Mouse (Mus musculus) kidney, postnatal 10 days (tissue): ENCODE results near the gene Ercc2.

Experiments used
- DNase-seq: peaks from one replicate; pipeline ENCODE4 v3.0.0; 2021; ENCODE audit warnings: mixed read lengths

Ercc2 gene

DNA sequence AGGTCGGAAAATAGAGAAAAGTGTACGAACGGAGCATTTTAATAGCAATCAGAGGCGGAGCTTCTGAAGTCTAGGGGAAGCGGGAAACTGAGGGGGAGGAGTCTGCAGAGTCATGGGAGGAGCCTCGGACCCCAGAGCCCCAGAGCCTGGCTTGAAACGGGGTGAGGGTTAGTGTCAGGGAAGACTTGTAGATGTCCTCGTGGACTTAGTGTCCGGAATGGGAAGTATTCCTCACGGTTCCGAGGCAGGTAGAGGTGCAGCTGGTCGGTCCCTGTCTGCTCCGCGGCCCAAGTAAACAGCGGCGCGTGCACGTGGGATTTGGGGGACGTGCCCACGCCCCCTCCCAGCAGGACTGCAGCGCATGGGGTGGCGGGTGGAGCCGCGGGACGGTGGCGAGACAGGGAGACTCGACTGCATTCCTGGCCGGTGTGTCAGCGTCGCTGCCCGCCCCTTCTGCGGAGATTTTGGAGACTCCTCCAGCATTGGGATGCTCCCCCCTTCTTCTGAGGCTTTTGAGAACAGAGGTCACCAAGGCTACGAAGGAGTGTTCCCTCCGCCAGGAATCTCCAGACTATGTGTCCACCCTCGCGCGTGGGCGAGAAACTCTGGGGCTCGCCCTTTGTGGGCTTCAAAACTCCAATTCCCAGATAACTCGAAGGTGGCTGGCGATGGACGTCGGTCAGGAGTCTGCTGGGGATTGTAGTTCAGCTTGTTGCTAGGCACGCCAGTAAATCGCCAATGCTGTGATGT is 21.7 kb upstream of the Ercc2 start:
- DNase-seq, result peak; percentile 81

DNA sequence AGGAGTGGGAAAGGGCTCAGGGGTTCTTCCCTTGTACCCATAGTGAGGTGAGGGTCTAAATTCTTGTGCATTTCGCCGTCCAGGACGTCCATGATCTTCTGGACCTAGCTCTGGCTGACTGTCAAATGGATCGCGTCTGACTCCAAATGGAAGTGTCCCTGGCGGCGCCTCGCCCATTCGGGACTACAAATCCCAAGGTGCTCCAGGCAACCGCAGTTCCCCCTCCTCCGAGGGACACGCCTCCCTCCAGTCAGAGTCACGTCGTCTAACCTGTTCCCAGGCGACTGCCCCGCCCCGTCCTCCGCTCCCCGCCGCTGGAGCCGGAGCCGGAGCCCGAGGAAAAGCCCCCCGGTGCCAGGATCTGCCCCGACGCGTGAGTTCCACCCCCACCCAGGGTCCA is 20.9 kb upstream of the Ercc2 start:
- peak; percentile 95 for DNase-seq

DNA sequence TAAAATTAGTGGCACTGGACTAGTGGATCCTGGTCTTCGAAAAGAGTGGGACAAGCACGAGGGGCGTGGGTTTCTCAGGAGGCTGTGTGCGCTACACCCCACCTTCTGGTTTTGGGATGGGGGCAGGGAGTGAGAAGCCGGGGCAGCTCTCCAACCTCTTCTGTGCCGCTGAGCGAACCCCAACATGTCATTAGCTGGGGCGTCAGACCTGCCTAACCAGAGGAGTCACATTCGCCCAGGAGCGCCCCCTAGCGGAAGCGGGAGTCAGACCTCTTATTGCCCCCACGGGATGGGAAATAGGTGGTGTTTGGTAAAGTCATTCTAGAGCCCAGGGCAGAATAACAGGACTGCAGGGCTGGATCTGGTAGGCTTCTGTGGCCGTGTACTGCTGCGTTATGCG is 20.1 kb upstream of the Ercc2 start:
- DNase-seq, result peak; percentile 84

DNA sequence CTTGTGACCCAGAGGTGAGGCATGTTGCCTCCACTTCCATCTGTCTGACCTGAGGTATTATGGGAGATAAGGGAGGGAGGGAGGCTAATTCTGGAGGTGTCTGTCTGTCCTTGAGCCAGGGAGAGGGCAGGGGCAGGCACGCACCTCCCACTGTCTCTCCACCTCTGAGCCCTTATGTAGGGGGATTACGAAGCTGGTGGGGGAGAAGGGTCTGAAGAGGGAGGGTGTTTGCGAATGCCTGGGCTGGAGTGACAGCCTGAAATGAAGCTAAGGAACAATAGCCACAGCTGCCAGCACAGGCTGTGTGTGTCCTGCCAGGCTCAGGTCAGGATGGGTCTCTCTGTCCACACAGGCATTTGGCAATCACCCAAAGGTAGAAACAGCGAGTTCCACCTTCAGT is 19.5 kb upstream of the Ercc2 start:
- no peak for DNase-seq

DNA sequence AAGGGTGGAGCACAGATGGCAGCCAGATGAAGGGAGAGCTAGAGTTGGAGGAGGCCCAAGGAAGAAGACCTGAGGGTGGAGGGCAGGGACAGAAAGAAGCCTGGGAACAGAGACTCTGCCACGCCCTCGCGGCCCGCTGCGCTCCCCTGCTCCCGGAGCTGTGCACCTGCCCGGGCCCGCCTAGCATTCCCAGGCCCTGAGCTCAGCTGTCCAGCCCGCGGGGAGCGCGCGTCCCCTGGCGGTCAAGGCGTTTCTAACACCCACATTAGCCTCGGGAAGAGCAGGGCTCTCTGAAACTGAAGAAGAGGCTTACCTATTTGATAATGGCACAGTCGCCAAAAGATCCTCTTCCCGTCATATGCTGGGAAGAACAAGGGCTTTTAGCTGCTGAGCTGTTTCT is 17.9 kb upstream of the Ercc2 start:
- DNase-seq, result peak; percentile 88

GRCm38 (mm10) chr7:19365376-19365775 is 16.4 kb upstream of the Ercc2 start:
- DNase-seq, result no peak

DNA sequence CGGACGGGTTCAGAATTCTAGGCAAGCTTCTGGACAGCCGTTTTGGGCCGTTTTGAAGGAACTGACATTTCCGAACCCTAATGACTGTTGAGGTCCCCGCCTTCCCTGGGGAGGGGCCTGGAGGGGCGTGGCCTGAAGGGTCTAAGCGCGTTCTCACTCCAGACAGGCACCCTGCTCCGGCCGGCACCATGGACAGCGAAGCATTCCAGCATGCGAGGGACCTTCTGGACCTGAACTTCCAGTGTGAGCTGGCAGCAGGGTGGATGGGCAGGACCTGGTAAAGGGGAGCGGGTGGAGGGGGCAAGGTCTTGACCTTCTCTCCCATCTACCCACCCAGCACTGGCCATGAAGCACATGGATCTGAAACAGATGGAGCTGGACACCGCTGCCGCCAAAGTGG is 13.4 kb upstream of the Ercc2 start:
- peak; percentile 88 for DNase-seq

DNA sequence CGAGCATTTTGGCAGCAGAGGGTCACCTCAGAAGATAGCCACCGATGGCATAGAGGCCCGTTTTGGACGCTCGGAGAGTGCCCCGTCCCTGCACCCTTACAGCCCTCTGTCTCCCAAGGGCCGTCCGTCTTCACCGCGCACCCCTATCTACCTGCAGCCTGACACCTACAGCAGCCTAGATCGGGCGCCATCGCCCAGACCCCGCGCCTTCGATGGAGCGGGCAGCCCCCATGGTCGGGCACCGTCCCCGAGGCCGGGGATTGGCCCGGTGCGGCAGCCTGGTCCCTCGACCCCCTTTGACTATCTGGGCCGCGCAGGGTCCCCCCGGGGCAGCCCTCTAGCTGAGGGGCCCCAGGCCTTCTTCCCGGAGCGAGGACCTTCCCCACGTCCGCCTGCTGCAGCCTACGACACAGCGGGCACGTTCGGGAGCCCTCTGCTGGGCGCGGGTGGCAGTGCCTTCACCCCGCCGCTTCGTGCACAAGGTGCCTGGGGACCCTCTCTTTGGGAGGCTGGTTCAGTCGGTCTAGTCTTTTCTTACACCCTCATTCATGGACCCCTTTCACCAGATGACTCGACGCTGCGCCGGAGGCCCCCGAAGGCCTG is 11.9 kb upstream of the Ercc2 start:
- DNase-seq, result peak; percentile 78

GRCm38 (mm10) chr7:19373367-19373766 is 8.4 kb upstream of the Ercc2 start:
- DNase-seq, result no peak

DNA sequence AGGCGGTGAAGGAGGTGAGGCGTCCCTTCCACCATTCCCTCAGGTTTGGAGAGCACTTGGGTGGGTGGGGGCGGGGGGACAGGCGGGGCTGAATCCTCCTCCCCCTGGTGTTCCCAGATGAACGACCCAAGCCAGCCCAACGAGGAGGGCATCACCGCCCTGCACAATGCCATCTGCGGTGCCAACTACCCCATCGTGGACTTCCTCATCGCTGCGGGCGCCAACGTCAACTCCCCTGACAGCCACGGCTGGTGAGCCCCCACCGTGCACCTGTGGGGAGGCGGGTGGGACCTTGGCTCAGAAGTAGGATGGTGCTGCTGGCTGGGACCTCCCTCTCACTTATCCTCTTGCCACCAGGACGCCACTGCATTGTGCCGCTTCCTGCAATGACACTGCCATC is 6.4 kb upstream of the Ercc2 start:
- no peak for DNase-seq

DNA sequence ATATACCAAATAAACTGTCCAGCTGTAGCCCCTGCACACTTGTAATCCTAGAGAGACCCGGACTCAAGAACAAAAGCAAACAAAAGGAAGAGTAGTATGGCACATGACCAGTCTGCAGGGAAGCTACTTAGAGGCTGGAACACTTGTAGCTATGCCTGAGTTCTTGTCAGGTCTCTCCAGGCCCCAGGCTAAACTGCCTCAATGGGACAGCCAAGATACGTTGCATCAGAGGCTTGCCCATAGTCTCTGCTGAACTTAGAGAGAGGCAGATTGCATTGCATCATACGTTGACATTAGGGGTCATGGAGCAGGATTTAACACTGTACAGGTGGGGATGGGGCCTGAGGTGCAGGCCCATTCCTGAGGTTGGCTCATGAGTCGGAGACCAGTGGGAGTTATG is 5.8 kb upstream of the Ercc2 start:
- DNase-seq, result no peak

DNA sequence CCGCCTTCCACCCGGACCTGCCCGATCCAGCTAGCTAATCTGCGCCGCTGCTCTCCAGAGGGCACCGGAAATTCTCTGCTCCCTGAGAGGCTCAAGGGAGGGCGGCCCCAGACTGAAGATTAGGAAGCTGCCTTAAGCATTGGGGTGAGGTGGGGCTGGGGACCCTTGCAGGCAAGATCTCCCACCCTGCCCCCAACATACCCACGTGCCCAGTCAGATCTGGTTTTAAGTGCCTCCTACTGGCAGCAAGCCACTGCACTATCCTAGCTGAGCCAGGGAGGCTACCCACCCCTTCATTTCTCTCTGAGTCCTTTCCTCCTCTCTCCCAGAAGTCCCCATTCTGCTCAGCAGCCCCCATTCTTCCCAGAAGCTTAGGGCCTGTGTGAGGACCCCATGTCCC is 3.8 kb upstream of the Ercc2 start:
- DNase-seq, result no peak

DNA sequence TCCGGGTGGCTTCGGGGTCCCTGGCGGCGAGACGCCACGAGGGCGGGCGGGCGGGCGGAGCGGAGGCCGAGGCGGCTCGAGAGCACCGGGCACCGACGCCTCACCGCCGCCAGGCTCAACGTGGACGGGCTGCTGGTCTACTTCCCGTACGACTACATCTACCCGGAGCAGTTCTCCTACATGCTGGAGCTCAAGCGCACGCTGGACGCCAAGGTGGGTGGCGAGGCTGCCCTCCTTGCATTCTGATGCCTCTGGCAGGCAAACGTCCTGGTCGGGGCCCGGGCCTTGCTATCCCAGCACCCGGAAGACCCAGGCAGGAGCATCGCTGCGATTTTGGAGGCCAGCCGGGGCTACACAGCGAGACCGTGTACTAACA is 344 bp downstream of the Ercc2 start:
- DNase-seq, result no peak

- no peak for DNase-seq
These were observed 1.9 kb downstream of the Ercc2 start for GRCm38 (mm10) chr7:19383708-19384107.

DNA sequence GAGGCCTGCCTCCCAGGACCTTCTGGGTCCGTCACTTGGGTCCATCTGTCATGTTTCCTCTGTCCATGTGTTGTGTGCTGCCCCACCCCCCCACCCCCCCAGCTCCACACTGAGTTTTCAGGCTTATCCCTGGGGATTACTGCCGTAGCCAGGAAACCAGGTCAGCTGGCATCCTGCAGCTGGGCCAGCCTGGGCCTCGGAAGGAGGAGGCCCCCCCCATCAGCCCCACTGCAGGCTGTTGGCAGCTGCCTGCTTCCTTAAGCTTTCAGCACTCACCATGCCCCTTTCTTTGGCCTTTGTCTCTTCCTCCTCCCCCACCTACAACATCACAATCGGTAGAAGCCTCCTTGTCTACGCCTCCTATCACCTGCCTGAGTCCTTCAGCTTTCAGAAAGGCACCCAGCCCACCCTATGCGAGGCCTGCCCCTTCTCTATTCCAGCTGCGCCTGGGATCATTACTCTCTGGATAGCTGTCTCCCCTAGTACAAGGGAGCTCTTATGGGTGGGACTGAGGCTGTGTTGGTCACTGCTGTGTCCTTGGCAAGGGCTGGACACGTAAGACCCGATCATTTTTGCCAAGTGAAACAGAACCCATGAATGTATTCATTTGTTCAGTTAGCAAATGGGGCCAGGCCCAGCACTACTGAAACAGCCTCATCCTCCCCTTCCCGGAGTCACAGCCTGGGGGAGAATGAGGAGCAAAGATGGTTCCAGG is 7.0 kb downstream of the Ercc2 start:
- no peak for DNase-seq

DNA sequence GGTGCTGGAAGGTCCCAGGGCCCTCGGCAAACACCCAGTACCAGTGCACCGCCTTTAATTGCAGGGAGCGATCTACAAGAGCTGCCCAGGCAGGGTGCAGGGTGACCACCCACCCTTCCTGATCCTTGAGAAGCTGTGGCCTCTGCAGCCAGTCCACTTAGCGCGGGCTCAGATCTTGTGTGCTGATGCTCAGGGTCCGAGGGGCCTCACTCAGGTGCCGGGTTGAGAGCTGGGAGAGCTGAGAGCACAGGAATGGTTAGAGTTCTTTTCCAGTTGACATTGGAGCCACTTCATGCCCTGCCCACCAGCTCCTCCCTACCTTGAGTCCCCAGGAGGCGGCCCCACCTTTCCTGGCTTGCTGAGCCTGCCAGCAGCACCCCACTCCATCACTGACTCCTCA is 12.7 kb downstream of the Ercc2 start:
- DNase-seq, result no peak

- DNase-seq, result peak; percentile 72
These were observed 17.9 kb downstream of the Ercc2 start for GRCm38 (mm10) chr7:19399496-19400280.

DNA sequence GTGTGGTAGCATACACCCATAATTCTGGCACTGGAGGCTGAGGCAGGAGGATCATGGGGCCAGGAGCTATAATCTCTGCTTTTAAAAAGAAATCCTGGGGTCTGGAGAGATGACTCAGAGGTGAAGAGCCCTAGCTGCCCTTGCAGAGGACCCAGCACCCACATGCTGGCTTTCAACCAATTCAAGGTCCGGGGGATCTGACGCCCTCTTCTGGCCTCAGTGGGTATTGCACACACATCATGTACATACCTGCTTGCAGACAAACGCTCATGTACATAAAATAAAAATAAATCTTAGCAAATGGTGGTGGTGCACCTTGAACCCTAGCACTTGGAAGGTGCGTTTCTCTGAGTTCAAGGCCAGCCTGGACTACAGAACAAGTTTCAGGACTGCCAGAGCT is 19.1 kb downstream of the Ercc2 start:
- DNase-seq, result no peak

GRCm38 (mm10) chr7:19402535-19403112 is 20.8 kb downstream of the Ercc2 start:
- no peak for DNase-seq

DNA sequence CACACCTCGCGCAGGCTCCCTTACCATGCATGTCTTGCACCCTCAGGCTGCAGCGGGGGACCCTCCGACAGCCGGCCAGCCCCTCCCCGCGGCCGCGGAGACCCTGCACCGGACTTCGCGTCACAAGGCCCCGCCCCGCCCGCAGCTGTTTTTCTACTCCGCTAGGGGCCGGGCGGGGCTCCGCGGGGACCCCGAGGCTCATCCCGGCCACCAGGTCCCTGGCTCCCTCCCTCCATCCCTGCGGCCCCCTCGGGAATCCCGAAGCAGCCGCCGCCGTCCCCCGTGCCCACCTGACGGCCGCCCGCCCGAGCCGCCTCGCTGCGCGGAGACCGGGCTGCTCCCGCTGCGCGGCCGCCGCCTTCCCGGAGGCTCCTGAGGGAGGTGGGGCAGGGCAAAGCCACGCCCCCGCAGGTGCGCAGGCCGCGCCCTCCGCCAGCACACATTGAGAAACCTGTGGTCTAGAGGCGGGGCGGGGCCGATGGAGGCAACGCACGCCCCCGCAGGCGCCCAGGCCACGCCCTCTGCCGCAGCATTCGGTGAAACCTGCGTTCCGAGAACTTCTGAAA is 22.0 kb downstream of the Ercc2 start, which contains the start of gene Klc3:
Gene Klc3, minus strand, starts transcription at position 374 of the 566 bp plus-strand sequence.
- peak; percentile 84 for DNase-seq

DNA sequence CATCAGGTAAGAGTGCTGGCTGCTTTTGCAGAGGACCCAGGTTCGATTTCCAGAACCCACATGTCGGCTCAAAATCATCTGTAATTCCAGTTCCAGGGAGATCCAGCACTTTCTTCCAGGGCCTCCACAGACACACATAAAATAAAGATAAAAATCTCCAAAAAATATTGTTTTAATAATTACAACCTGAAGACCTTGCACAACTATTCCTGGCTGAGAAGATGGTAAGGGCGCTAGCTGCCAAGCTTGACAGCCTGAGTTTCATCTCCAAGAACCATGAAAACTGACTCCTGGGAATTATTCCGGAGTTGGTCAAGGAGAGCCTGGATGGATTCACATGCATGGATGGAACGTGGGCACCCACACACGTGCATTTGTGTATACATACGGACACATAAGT is 22.7 kb downstream of the Ercc2 start, which contains the start of gene Ckm:
Gene Ckm, plus strand, starts transcription at position 301 of the 400 bp plus-strand sequence.
- DNase-seq, result no peak

DNA sequence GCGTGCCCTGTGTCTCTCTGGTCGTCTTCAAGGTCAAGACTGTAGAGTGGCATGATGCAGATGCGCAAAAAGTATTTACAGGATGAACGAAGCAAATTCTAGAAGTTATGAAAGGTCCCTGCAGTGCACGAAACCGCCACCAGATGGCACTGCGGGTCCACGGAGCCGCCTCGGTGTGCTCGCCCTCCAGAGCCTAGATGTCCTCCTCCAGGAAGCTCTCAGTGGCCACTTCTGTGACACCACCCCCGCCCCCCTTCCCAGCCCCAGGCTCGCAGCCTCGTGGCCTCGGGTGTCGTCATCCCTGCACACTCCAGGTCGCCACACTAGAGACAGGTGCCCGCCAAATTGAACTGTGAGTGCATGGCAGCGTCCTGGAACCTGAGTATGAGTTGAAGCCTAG is 23.6 kb downstream of the Ercc2 start:
- peak; percentile 90 for DNase-seq
